Mouse (Mus musculus) right cerebral cortex, postnatal 14 days (tissue): ENCODE measurements around the gene Foxf1.

Source experiments
- DNase-seq: peaks from one replicate; pipeline ENCODE4 v3.0.0; 2022

The Foxf1 gene

GRCm38 (mm10) chr8:121084210-121084951, at the start of gene Foxf1:
Gene Foxf1, plus strand, starts transcription at chr8:121084386.
- DNase-seq = no peak

GRCm38 (mm10) chr8:121035611-121036010, 48.6 kb upstream of the Foxf1 start:
- DNase-seq = no peak

- no peak for DNase-seq
Observed at GRCm38 (mm10) chr8:121043719-121044440, 40.3 kb upstream of the Foxf1 start.

- DNase-seq = no peak
Observed at GRCm38 (mm10) chr8:121047441-121047840, 36.7 kb upstream of the Foxf1 start.

- DNase-seq = no peak
Observed at GRCm38 (mm10) chr8:121058081-121058480, 26.1 kb upstream of the Foxf1 start.

- no peak for DNase-seq
Observed at GRCm38 (mm10) chr8:121059098-121059497, 25.1 kb upstream of the Foxf1 start.

- no peak for DNase-seq
Observed at GRCm38 (mm10) chr8:121062521-121062920, 21.7 kb upstream of the Foxf1 start.

- no peak for DNase-seq
Observed at GRCm38 (mm10) chr8:121063649-121064048, 20.5 kb upstream of the Foxf1 start.

GRCm38 (mm10) chr8:121071454-121071853, 12.7 kb upstream of the Foxf1 start:
- no peak for DNase-seq

- no peak for DNase-seq
Observed at GRCm38 (mm10) chr8:121072406-121073130, 11.6 kb upstream of the Foxf1 start.

- DNase-seq = no peak
Observed at GRCm38 (mm10) chr8:121073174-121074107, 10.7 kb upstream of the Foxf1 start.

- no peak for DNase-seq
Observed at GRCm38 (mm10) chr8:121074108-121074847, 9.9 kb upstream of the Foxf1 start.

GRCm38 (mm10) chr8:121074848-121075145, 9.4 kb upstream of the Foxf1 start:
- DNase-seq = no peak

GRCm38 (mm10) chr8:121075936-121076335, 8.2 kb upstream of the Foxf1 start:
- no peak for DNase-seq

- DNase-seq = no peak
Observed at GRCm38 (mm10) chr8:121076555-121076954, 7.6 kb upstream of the Foxf1 start.

GRCm38 (mm10) chr8:121078721-121079120, 5.5 kb upstream of the Foxf1 start:
- DNase-seq = no peak

GRCm38 (mm10) chr8:121079201-121079600, 5.0 kb upstream of the Foxf1 start:
- no peak for DNase-seq

- DNase-seq = no peak
Observed at GRCm38 (mm10) chr8:121079944-121080343, 4.2 kb upstream of the Foxf1 start.

GRCm38 (mm10) chr8:121080361-121081090, 3.7 kb upstream of the Foxf1 start:
- no peak for DNase-seq

- no peak for DNase-seq
Observed at GRCm38 (mm10) chr8:121081398-121081797, 2.8 kb upstream of the Foxf1 start.
